ENCODE assay signal across 25 mouse cellular contexts in genomic region chr1:47019356-47019755, GRCm38 (mm10).
DNase-seq lines count a peak whose midpoint lies in the region; ATAC-seq and TF ChIP-seq lines count a peak whose summit lies in the region.
"Had no signal": no experiment of that assay in that cellular context is flagged by ENCODE, and none has a peak within 500 bp of the region (broad histone marks: within the 10 kb centered on the region; RNA-seq: fewer than 3 reads in every experiment).

No protein-coding gene starts in this region.

- no peak overlapping the region for H3K4me2 ChIP-seq in forebrain, embryonic 14.5 days (ENCODE audit: low read length)
- no peak overlapping the region for H3K4me2 ChIP-seq in forebrain, postnatal 0 days (ENCODE audit: low read depth)
- H3K4me2 ChIP-seq in heart, embryonic 16.5 days (ENCODE audit: low read depth, low read length): no peak overlapping the region
- H3K4me2 ChIP-seq in midbrain, embryonic 15.5 days: no peak overlapping the region
- no peak overlapping the region for H3K4me2 ChIP-seq in midbrain, embryonic 11.5 days
- H3K4me2 ChIP-seq: hindbrain, embryonic 13.5 days; limb, embryonic 13.5 days; liver, embryonic 15.5 days; neural tube, embryonic 12.5 days; stomach, embryonic 15.5 days had no signal

- no peak overlapping the region for H3K9ac ChIP-seq in forebrain, embryonic 14.5 days (ENCODE audit: low read length)
- no peak overlapping the region for H3K9ac ChIP-seq in forebrain, postnatal 0 days
- no peak overlapping the region for H3K9ac ChIP-seq in heart, embryonic 16.5 days (ENCODE audit: low read length)
- no peak overlapping the region for H3K9ac ChIP-seq in midbrain, embryonic 15.5 days
- H3K9ac ChIP-seq in midbrain, embryonic 11.5 days (ENCODE audit: low read length): no peak overlapping the region
- H3K9ac ChIP-seq: hindbrain, embryonic 13.5 days; limb, embryonic 13.5 days; liver, embryonic 15.5 days; neural tube, embryonic 12.5 days; stomach, embryonic 15.5 days had no signal

- TF ChIP-seq CTCF in forebrain, postnatal 0 days (IDR thresholded peaks at IDR 0.05; ENCODE audit: low read depth): no peak

- H3K27ac ChIP-seq in forebrain, embryonic 14.5 days (ENCODE audit: low read depth, low read length): no peak overlapping the region
- H3K27ac ChIP-seq in forebrain, postnatal 0 days (ENCODE audit: low read depth, low read length): no peak overlapping the region
- no peak overlapping the region for H3K27ac ChIP-seq in heart, embryonic 16.5 days (ENCODE audit: low read length)
- no peak overlapping the region for H3K27ac ChIP-seq in midbrain, embryonic 15.5 days
- no peak overlapping the region for H3K27ac ChIP-seq in midbrain, embryonic 11.5 days (ENCODE audit: low read depth, low read length)
- H3K27ac ChIP-seq: hindbrain, embryonic 13.5 days; limb, embryonic 13.5 days; liver, embryonic 15.5 days; macrophage; neural tube, embryonic 12.5 days; stomach, embryonic 15.5 days had no signal

- no peaks in the 10 kb centered on the region for H3K27me3 ChIP-seq in forebrain, embryonic 14.5 days (replicated peaks; ENCODE audit: control insufficient read depth, insufficient read depth, low read length)
- H3K27me3 ChIP-seq in forebrain, postnatal 0 days (ENCODE audit: insufficient read depth, low read length): no peaks in the 10 kb centered on the region
- no peaks in the 10 kb centered on the region for H3K27me3 ChIP-seq in heart, embryonic 16.5 days (ENCODE audit: control insufficient read depth, insufficient read depth, low read length)
- H3K27me3 ChIP-seq in midbrain, embryonic 15.5 days (replicated peaks): no peaks in the 10 kb centered on the region
- H3K27me3 ChIP-seq in midbrain, embryonic 11.5 days (ENCODE audit: control insufficient read depth, insufficient read depth, low read length): no peaks in the 10 kb centered on the region
- H3K27me3 ChIP-seq: CH12.LX; hindbrain, embryonic 13.5 days; limb, embryonic 13.5 days; liver, embryonic 15.5 days; neural tube, embryonic 12.5 days; Patski; stomach, embryonic 15.5 days had no signal

- H3K36me3 ChIP-seq in forebrain, embryonic 14.5 days (ENCODE audit: control insufficient read depth, insufficient read depth, low read length): no peaks in the 10 kb centered on the region
- no peaks in the 10 kb centered on the region for H3K36me3 ChIP-seq in forebrain, postnatal 0 days (ENCODE audit: insufficient read depth)
- no peaks in the 10 kb centered on the region for H3K36me3 ChIP-seq in heart, embryonic 16.5 days (ENCODE audit: control insufficient read depth, insufficient read depth)
- H3K36me3 ChIP-seq in midbrain, embryonic 15.5 days (replicated peaks): no peaks in the 10 kb centered on the region
- H3K36me3 ChIP-seq in midbrain, embryonic 11.5 days (ENCODE audit: control insufficient read depth, insufficient read depth, low read length): no peaks in the 10 kb centered on the region
- H3K36me3 ChIP-seq: G1E; hindbrain, embryonic 13.5 days; limb, embryonic 13.5 days; liver, embryonic 15.5 days; neural tube, embryonic 12.5 days; stomach, embryonic 15.5 days had no signal

- DNase-seq in forebrain, embryonic 14.5 days (ENCODE audit: low spot score): peak; percentile 7
- DNase-seq in forebrain, postnatal 0 days: no peak
- no peak for DNase-seq in heart, postnatal 14 days
- no peak for DNase-seq in midbrain, embryonic 11.5 days (ENCODE audit: low spot score, missing footprints)
- DNase-seq in yolk sac, embryonic 10.5 days (ENCODE audit: low spot score): peak; percentile 52
- DNase-seq: adrenal gland, postnatal 36 days; B cell, adult 2 months; cerebellum, adult 11-12 months; cerebellum, postnatal 10 days; kidney, adult 18-20 months; kidney, postnatal 4 days; thymus, adult 18-20 months; thymus, postnatal 4 days had no signal

- H3K4me3 ChIP-seq in forebrain, embryonic 14.5 days (ENCODE audit: low read depth, low read length): no peak overlapping the region
- H3K4me3 ChIP-seq in forebrain, postnatal 0 days (ENCODE audit: low read depth, low read length): no peak overlapping the region
- no peak overlapping the region for H3K4me3 ChIP-seq in heart, embryonic 16.5 days (ENCODE audit: low read length)
- no peak overlapping the region for H3K4me3 ChIP-seq in midbrain, embryonic 15.5 days
- H3K4me3 ChIP-seq in midbrain, embryonic 11.5 days (ENCODE audit: low read depth, low read length): no peak overlapping the region
- H3K4me3 ChIP-seq: hindbrain, embryonic 13.5 days; limb, embryonic 13.5 days; liver, embryonic 15.5 days; neural tube, embryonic 12.5 days; stomach, embryonic 15.5 days had no signal

- intact Hi-C loops in heart, postnatal 14 days (cut with DNase I): no loop called here

- WGBS in forebrain, embryonic 14.5 days: 5% methylated on average over 1 of the region's 1 CpGs
- WGBS in forebrain, postnatal 0 days: 10% methylated on average over 1 of the region's 1 CpGs
- whole genome bisulfite sequencing in heart, embryonic 16.5 days: 10% methylated on average over 1 of the region's 1 CpGs
- WGBS in midbrain, embryonic 15.5 days: 16% methylated on average over 1 of the region's 1 CpGs
- 19% methylated on average over 1 of the region's 1 CpGs for WGBS in midbrain, embryonic 11.5 days

- H3K9me3 ChIP-seq in forebrain, embryonic 14.5 days (replicated peaks; ENCODE audit: control insufficient read depth, low read length): no peaks in the 10 kb centered on the region
- no peaks in the 10 kb centered on the region for H3K9me3 ChIP-seq in forebrain, postnatal 0 days (ENCODE audit: low read length)
- no peaks in the 10 kb centered on the region for H3K9me3 ChIP-seq in heart, embryonic 16.5 days (replicated peaks; ENCODE audit: control insufficient read depth, low read length)
- H3K9me3 ChIP-seq in midbrain, embryonic 15.5 days: no peaks in the 10 kb centered on the region
- no peaks in the 10 kb centered on the region for H3K9me3 ChIP-seq in midbrain, embryonic 11.5 days (ENCODE audit: control insufficient read depth, low read length)
- H3K9me3 ChIP-seq: G1E; hindbrain, embryonic 13.5 days; limb, embryonic 13.5 days; liver, embryonic 15.5 days; neural tube, embryonic 12.5 days; stomach, embryonic 15.5 days had no signal

- no peak for ATAC-seq in forebrain, embryonic 14.5 days
- ATAC-seq in forebrain, postnatal 0 days: no peak
- ATAC-seq in heart, embryonic 16.5 days (replicated peaks; ENCODE audit: extremely low read depth, insufficient read depth, low FRiP score): peak; percentile 49; the same call in 1 of the 2 replicates
- 0 out of 2 replicates have a peak, but pooled peaks have one; percentile 17 for ATAC-seq in midbrain, embryonic 15.5 days (replicated peaks)
- ATAC-seq in midbrain, embryonic 11.5 days (ENCODE audit: low FRiP score): no peak
- ATAC-seq: lung, postnatal 0 days; Patski had no signal

- H3K4me1 ChIP-seq in forebrain, embryonic 14.5 days (ENCODE audit: control insufficient read depth, insufficient read depth, low read length): no peaks in the 10 kb centered on the region
- H3K4me1 ChIP-seq in forebrain, postnatal 0 days (ENCODE audit: insufficient read depth): no peaks in the 10 kb centered on the region
- H3K4me1 ChIP-seq in heart, embryonic 16.5 days (ENCODE audit: control insufficient read depth, insufficient read depth, low read length): 0 out of 2 replicates have a peak, but pooled peaks cover 5% of the 10 kb centered on the region
- H3K4me1 ChIP-seq in midbrain, embryonic 15.5 days: no peaks in the 10 kb centered on the region
- no peaks in the 10 kb centered on the region for H3K4me1 ChIP-seq in midbrain, embryonic 11.5 days (ENCODE audit: control insufficient read depth, insufficient read depth, low read length)
- H3K4me1 ChIP-seq: hindbrain, embryonic 13.5 days; limb, embryonic 13.5 days; liver, embryonic 15.5 days; neural tube, embryonic 12.5 days; stomach, embryonic 15.5 days had no signal

Comparison
In these comparisons a context has a peak if more than half of its experiments do, and no peak if none do; other contexts are left out.
1. ATAC-seq: peak in heart, embryonic 16.5 days (single experiment) and midbrain, embryonic 15.5 days (single experiment); none in forebrain, embryonic 14.5 days (single experiment), forebrain, postnatal 0 days (single experiment) and midbrain, embryonic 11.5 days (single experiment).
2. DNase-seq: peak in forebrain, embryonic 14.5 days (single experiment) and yolk sac, embryonic 10.5 days (single experiment); none in forebrain, postnatal 0 days (single experiment), heart, postnatal 14 days (0 of 2) and midbrain, embryonic 11.5 days (single experiment).